In genomic region chr5:132352437-132352836, GRCm38 (mm10) we compare ENCODE assay signal across 25 mouse cellular contexts.
A peak's percentile ranks its signal among the peaks of the same experiment; 100 is the strongest.
DNase-seq lines count a peak whose midpoint lies in the region; ATAC-seq and TF ChIP-seq lines count a peak whose summit lies in the region.
"Had no signal": no experiment of that assay in that cellular context is flagged by ENCODE, and none has a peak within 500 bp of the region (broad histone marks: within the 10 kb centered on the region; RNA-seq: fewer than 3 reads in every experiment).

No protein-coding gene starts in this region.

- TF ChIP-seq EP300 in stomach, postnatal 0 days (optimal IDR thresholded peaks at IDR 0.05): no peak

- DNase-seq in lung, embryonic 14.5 days: peak; percentile 30
- no peak for DNase-seq in lung, adult 18-20 months
- DNase-seq in adrenal gland, adult 2 months: peak; percentile 69
- DNase-seq in stomach, postnatal 0 days (ENCODE audit: low spot score): peak; percentile 23
- DNase-seq in cerebellum, postnatal 36 days: no peak
- DNase-seq: B cell, adult 2 months; cerebellum, adult 2 months; gastrocnemius, postnatal 14 days; heart, adult 18-20 months; heart, postnatal 10 days; kidney, adult 8-10 months; kidney, postnatal 10 days; right cerebral cortex, postnatal 25 days; spleen, adult 18-20 months; thymus, postnatal 25 days had no signal

- H3K4me1 ChIP-seq in lung, embryonic 14.5 days (ENCODE audit: insufficient read depth): no peaks in the 10 kb centered on the region; the same call in 1 of the 2 replicates
- no peaks in the 10 kb centered on the region for H3K4me1 ChIP-seq in stomach, postnatal 0 days (replicated peaks; ENCODE audit: control insufficient read depth, insufficient read depth)
- 0 out of 2 replicates have a peak, but pooled peaks cover 19% of the 10 kb centered on the region for H3K4me1 ChIP-seq in hindbrain, embryonic 13.5 days (replicated peaks)

- no peak for TF ChIP-seq CTCF in lung, embryonic 14.5 days (IDR thresholded peaks at IDR 0.05; ENCODE audit: low read depth)
- TF ChIP-seq CTCF in stomach, postnatal 0 days (IDR thresholded peaks at IDR 0.05; ENCODE audit: low read depth): no peak

- no peak overlapping the region for H3K4me3 ChIP-seq in lung, embryonic 14.5 days (ENCODE audit: low read depth, low read length)
- no peak overlapping the region for H3K4me3 ChIP-seq in stomach, postnatal 0 days (ENCODE audit: low read depth, low read length)
- H3K4me3 ChIP-seq in hindbrain, embryonic 13.5 days: no peak overlapping the region
- H3K4me3 ChIP-seq: forebrain, embryonic 10.5 days; heart, embryonic 12.5 days; limb, embryonic 13.5 days had no signal

- no peak overlapping the region for H3K9ac ChIP-seq in lung, embryonic 14.5 days
- H3K9ac ChIP-seq in stomach, postnatal 0 days (ENCODE audit: low read length): no peak overlapping the region
- H3K9ac ChIP-seq in hindbrain, embryonic 13.5 days: no peak overlapping the region
- H3K9ac ChIP-seq: heart, embryonic 12.5 days; limb, embryonic 13.5 days; liver, embryonic 14.5 days had no signal

- H3K27me3 ChIP-seq in lung, embryonic 14.5 days (ENCODE audit: insufficient read depth, low read length): no peaks in the 10 kb centered on the region
- H3K27me3 ChIP-seq in stomach, postnatal 0 days (ENCODE audit: control insufficient read depth, insufficient read depth, low read length): no peaks in the 10 kb centered on the region
- no peaks in the 10 kb centered on the region for H3K27me3 ChIP-seq in hindbrain, embryonic 13.5 days
- H3K27me3 ChIP-seq: CH12.LX; heart, embryonic 12.5 days; limb, embryonic 13.5 days had no signal

- ATAC-seq in lung, embryonic 14.5 days (ENCODE audit: insufficient read depth): peak; percentile 49; the same call in 1 of the 2 replicates
- ATAC-seq in common myeloid progenitor, adult 5-6 weeks (replicated peaks; ENCODE audit: low read depth, poor library complexity, severe bottlenecking): peak; percentile 23; the same call in 1 of the 2 replicates
- ATAC-seq in stomach, postnatal 0 days (ENCODE audit: low FRiP score, low TSS enrichment): peak; percentile 87
- no peak for ATAC-seq in hindbrain, embryonic 13.5 days (ENCODE audit: low FRiP score)
- ATAC-seq: activated CD4-positive, CD25-positive, alpha-beta regulatory T cell, adult 4 months; forebrain, embryonic 16.5 days had no signal

- 25% methylated on average over 1 of the region's 1 CpGs for WGBS in lung, embryonic 14.5 days
- WGBS in stomach, postnatal 0 days: 13% methylated on average over 1 of the region's 1 CpGs
- 32% methylated on average over 1 of the region's 1 CpGs for WGBS in hindbrain, embryonic 13.5 days

- H3K36me3 ChIP-seq in lung, embryonic 14.5 days (ENCODE audit: insufficient read depth): no peaks in the 10 kb centered on the region
- no peaks in the 10 kb centered on the region for H3K36me3 ChIP-seq in stomach, postnatal 0 days (ENCODE audit: control insufficient read depth, insufficient read depth, low read length)
- H3K36me3 ChIP-seq in hindbrain, embryonic 13.5 days: no peaks in the 10 kb centered on the region
- H3K36me3 ChIP-seq: heart, embryonic 12.5 days; limb, embryonic 13.5 days had no signal

- no peak overlapping the region for H3K4me2 ChIP-seq in lung, embryonic 14.5 days
- no peak overlapping the region for H3K4me2 ChIP-seq in stomach, postnatal 0 days (replicated peaks; ENCODE audit: low read depth)
- H3K4me2 ChIP-seq in hindbrain, embryonic 13.5 days: no peak overlapping the region
- H3K4me2 ChIP-seq: heart, embryonic 12.5 days; limb, embryonic 13.5 days; midbrain, embryonic 11.5 days had no signal

- no peaks in the 10 kb centered on the region for H3K9me3 ChIP-seq in lung, embryonic 14.5 days (ENCODE audit: low read depth, low read length)
- no peaks in the 10 kb centered on the region for H3K9me3 ChIP-seq in stomach, postnatal 0 days (ENCODE audit: control insufficient read depth, low read length)
- no peaks in the 10 kb centered on the region for H3K9me3 ChIP-seq in hindbrain, embryonic 13.5 days
- H3K9me3 ChIP-seq: forebrain, embryonic 10.5 days; heart, embryonic 12.5 days; limb, embryonic 13.5 days had no signal

- no peak overlapping the region for H3K27ac ChIP-seq in lung, embryonic 14.5 days (ENCODE audit: low read depth)
- no peak overlapping the region for H3K27ac ChIP-seq in stomach, postnatal 0 days (replicated peaks)
- no peak overlapping the region for H3K27ac ChIP-seq in hindbrain, embryonic 13.5 days
- H3K27ac ChIP-seq: forebrain, embryonic 10.5 days; limb, embryonic 13.5 days; liver, embryonic 14.5 days had no signal

Comparison
In these comparisons a context has a peak if more than half of its experiments do, and no peak if none do; other contexts are left out.
1. DNase-seq: peak in lung, embryonic 14.5 days (single experiment), adrenal gland, adult 2 months (single experiment) and stomach, postnatal 0 days (single experiment); none in lung, adult 18-20 months (0 of 2) and cerebellum, postnatal 36 days (0 of 2).